Mouse (Mus musculus) stomach, postnatal 0 days (tissue): ENCODE results near the gene Rtn4r.

ENCODE experiments used
- CTCF ChIP-seq: IDR thresholded peaks from 2 replicates; pipeline ENCODE4 v1.5.1; 2016; ENCODE audit warnings: antibody characterized with exemption, low read depth, mild to moderate bottlenecking, moderate library complexity
- EP300 ChIP-seq: optimal IDR thresholded peaks from 2 replicates; pipeline ENCODE3; 2016; ENCODE audit warnings: antibody characterized with exemption

DNA sequence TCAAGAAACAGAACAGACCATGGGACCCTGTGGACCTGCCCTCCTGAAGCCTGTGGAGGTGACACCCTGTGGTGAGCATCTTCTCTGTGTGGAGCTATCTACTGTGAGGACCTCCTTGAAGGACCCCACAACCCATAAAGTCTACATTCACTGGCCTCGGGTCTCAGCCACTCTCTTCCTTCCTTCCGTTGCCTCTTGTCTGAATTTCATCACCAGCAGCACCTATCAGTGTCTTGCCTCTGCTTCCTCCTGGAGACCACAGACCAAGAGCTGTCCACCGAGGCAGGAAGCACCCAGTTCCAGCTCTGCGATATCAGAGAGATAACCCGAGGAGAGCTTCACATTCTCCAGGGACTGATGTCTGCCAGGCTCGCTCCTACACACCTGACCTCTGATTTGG is 31.8 kb downstream of the Rtn4r start:
- TF ChIP-seq EP300 (no peak), CTCF (no peak)
